Mouse (Mus musculus) C2C12 (cell line): ENCODE results near the gene Rflnb.

Experiments used
- CTCF ChIP-seq: IDR thresholded peaks from one replicate; pipeline ENCODE4 v1.5.1; 2011; ENCODE audit not compliant: control insufficient read depth, insufficient read depth, insufficient read length
- FOSL1 ChIP-seq: IDR thresholded peaks from one replicate; pipeline ENCODE4 v1.8.0; 2011; ENCODE audit warnings: mild to moderate bottlenecking, low read length; ENCODE audit not compliant: poor library complexity, insufficient read depth, severe bottlenecking
- MAX ChIP-seq: IDR thresholded peaks from one replicate; pipeline ENCODE4 v1.6.1; 2011; ENCODE audit warnings: mild to moderate bottlenecking, control low read depth

GRCm38 (mm10) chr11:76000701-76001100 lies 26.9 kb downstream of the Rflnb start:
- no peak for TF ChIP-seq CTCF
- TF ChIP-seq FOSL1, result no peak
- no peak for TF ChIP-seq MAX
